Mouse (Mus musculus): Measurements from ENCODE around the gene Ccdc8. TPM values are rescaled to one million over a fixed set of nuclear protein-coding genes. Genes with fewer than 3 reads are reported as not detected.

The Ccdc8 gene
- polyA plus RNA-seq, 1 experiment = 21.0 TPM

DNA sequence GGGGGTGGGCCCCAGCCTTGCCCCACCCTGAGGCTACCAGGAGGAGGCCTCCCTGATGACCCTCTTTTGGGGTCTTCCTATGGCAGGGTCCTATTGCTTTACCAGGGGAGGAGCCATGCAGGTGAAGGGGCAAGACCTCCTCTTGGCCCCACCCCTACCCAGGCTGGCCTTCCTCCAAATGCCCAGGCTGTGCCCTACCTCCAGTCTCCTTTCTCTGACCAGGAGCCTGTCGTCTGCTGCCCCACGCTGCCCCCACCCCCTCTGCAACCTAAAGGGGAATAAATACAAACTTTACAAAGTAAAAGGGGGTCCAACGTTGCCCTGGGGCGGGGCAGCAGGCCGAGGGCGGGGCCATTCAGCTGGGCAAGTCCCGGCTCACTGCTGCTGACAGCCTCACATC is 12.2 kb downstream of the Ccdc8 start:
- no peaks in the 10 kb centered on the region for H3K79me2 ChIP-seq (ENCODE audit: control insufficient read depth, insufficient read depth)
- no peaks in the 10 kb centered on the region for H3K27me3 ChIP-seq (ENCODE audit: control insufficient read depth, insufficient read depth, insufficient read length)
- no peak overlapping the region for H3K4me3 ChIP-seq
- no peak overlapping the region for H3K4me2 ChIP-seq (ENCODE audit: low read depth)
- H3ac ChIP-seq (ENCODE audit: control insufficient read depth, insufficient read length) = no peak overlapping the region
- H3K36me3 ChIP-seq (ENCODE audit: control insufficient read depth, insufficient read depth) = peaks cover 7% of the 10 kb centered on the region
- TF ChIP-seq MYOD1 (IDR thresholded peaks at IDR 0.05; ENCODE audit: control insufficient read depth in 1 of 3, insufficient read length in 2 of 3, low read depth in 2 of 3) = no peak
- TF ChIP-seq REST (IDR thresholded peaks at IDR 0.05; ENCODE audit: insufficient read depth, insufficient read length) = no peak
- TF ChIP-seq SRF (IDR thresholded peaks at IDR 0.05; ENCODE audit: control insufficient read depth, insufficient read length, low read depth) = no peak
- TF ChIP-seq MYOG (IDR thresholded peaks at IDR 0.05; ENCODE audit: control insufficient read depth in 1 of 3, insufficient read depth in 1 of 3, insufficient read length in 2 of 3, low read depth in 2 of 3) = no peak
- no peak for TF ChIP-seq MAX (IDR thresholded peaks at IDR 0.05; ENCODE audit: low read depth)
- TF ChIP-seq TCF12 (IDR thresholded peaks at IDR 0.05; ENCODE audit: insufficient read depth, poor library complexity, severe bottlenecking) = no peak

DNA sequence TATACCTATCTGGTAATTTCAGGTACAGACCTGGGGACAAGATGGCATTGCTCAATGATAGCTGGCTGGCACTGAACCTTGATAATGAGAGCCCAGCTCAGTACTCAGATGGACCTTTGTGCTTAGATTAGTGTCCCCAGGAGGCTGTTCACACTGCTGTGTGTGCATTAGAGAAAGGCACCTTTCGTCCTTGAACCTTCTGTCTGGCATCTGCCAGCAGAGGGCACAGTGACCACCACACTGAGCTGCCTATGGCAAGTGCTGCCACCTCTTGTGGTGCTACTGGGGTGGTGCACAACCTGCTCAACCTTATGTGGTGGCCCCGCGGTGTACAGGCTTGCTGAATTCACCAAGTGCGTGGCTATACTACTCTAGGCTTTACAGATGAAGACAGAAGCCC is 14.8 kb downstream of the Ccdc8 start:
- no peak overlapping the region for H3K4me3 ChIP-seq

GRCm38 (mm10) chr7:17009326-17010009 is 17.0 kb downstream of the Ccdc8 start:
- H3K27me3 ChIP-seq (ENCODE audit: control insufficient read depth, insufficient read depth, insufficient read length) = no peaks in the 10 kb centered on the region
- no peaks in the 10 kb centered on the region for H3K79me2 ChIP-seq (ENCODE audit: control insufficient read depth, insufficient read depth)
- TF ChIP-seq SRF (IDR thresholded peaks at IDR 0.05; ENCODE audit: control insufficient read depth, insufficient read length, low read depth) (no peak), POLR2AphosphoS2 (IDR thresholded peaks at IDR 0.05; ENCODE audit: insufficient read length, low read depth) (no peak), USF1 (IDR thresholded peaks at IDR 0.05; ENCODE audit: low read depth) (no peak), TCF12 (IDR thresholded peaks at IDR 0.05; ENCODE audit: insufficient read depth, poor library complexity, severe bottlenecking) (no peak), MYOD1 (IDR thresholded peaks at IDR 0.05; ENCODE audit: control insufficient read depth in 1 of 3, insufficient read length in 2 of 3, low read depth in 2 of 3) (no peak), REST (IDR thresholded peaks at IDR 0.05; ENCODE audit: insufficient read depth, insufficient read length) (no peak), MYOG (IDR thresholded peaks at IDR 0.05; ENCODE audit: control insufficient read depth in 1 of 3, insufficient read depth in 1 of 3, insufficient read length in 2 of 3, low read depth in 2 of 3) (no peak)
- H3K4me2 ChIP-seq (ENCODE audit: low read depth) = no peak overlapping the region
- no peak overlapping the region for H3K4me3 ChIP-seq
- H3K36me3 ChIP-seq (ENCODE audit: control insufficient read depth, insufficient read depth) = peaks cover 21% of the 10 kb centered on the region
- no peak overlapping the region for H3ac ChIP-seq (ENCODE audit: control insufficient read depth, insufficient read length)

More for the DNA sequence above, 14.8 kb downstream of the Ccdc8 start:
- Histone ChIP-seq H3K4me2 (ENCODE audit: low read depth) (no peak overlapping the region), H3K27me3 (ENCODE audit: control insufficient read depth, insufficient read depth, insufficient read length) (no peaks in the 10 kb centered on the region), H3K79me2 (ENCODE audit: control insufficient read depth, insufficient read depth) (no peaks in the 10 kb centered on the region), H3K36me3 (ENCODE audit: control insufficient read depth, insufficient read depth) (peaks cover 21% of the 10 kb centered on the region), H3ac (ENCODE audit: control insufficient read depth, insufficient read length) (no peak overlapping the region)
- no peak for TF ChIP-seq MAX (IDR thresholded peaks at IDR 0.05; ENCODE audit: low read depth)
- TF ChIP-seq POLR2AphosphoS2 (IDR thresholded peaks at IDR 0.05; ENCODE audit: insufficient read length, low read depth) = no peak
- no peak for TF ChIP-seq MYOG (IDR thresholded peaks at IDR 0.05; ENCODE audit: control insufficient read depth in 1 of 3, insufficient read depth in 1 of 3, insufficient read length in 2 of 3, low read depth in 2 of 3)
- TF ChIP-seq TCF3 (IDR thresholded peaks at IDR 0.05; ENCODE audit: insufficient read length, low read depth) = no peak
- no peak for TF ChIP-seq E2F4 (IDR thresholded peaks at IDR 0.05; ENCODE audit: insufficient read depth)
- no peak for TF ChIP-seq USF1 (IDR thresholded peaks at IDR 0.05; ENCODE audit: low read depth)
- no peak for TF ChIP-seq MYOD1 (IDR thresholded peaks at IDR 0.05; ENCODE audit: control insufficient read depth in 1 of 3, insufficient read length in 2 of 3, low read depth in 2 of 3)
- TF ChIP-seq REST (IDR thresholded peaks at IDR 0.05; ENCODE audit: insufficient read depth, insufficient read length) = no peak
- no peak for TF ChIP-seq POLR2A (IDR thresholded peaks at IDR 0.05; ENCODE audit: insufficient read length, low read depth)

- Histone ChIP-seq H3K4me2 (ENCODE audit: low read depth) (no peak overlapping the region), H3K27me3 (ENCODE audit: control insufficient read depth, insufficient read depth, insufficient read length) (no peaks in the 10 kb centered on the region), H3ac (ENCODE audit: control insufficient read depth, insufficient read length) (no peak overlapping the region), H3K4me3 (no peak overlapping the region), H3K36me3 (ENCODE audit: control insufficient read depth, insufficient read depth) (peaks cover 25% of the 10 kb centered on the region), H3K79me2 (ENCODE audit: control insufficient read depth, insufficient read depth) (no peaks in the 10 kb centered on the region)
- TF ChIP-seq MYOD1 (IDR thresholded peaks at IDR 0.05; ENCODE audit: control insufficient read depth in 1 of 3, insufficient read length in 2 of 3, low read depth in 2 of 3) (no peak), E2F4 (IDR thresholded peaks at IDR 0.05; ENCODE audit: insufficient read depth) (no peak), MAX (IDR thresholded peaks at IDR 0.05; ENCODE audit: low read depth) (no peak), SRF (IDR thresholded peaks at IDR 0.05; ENCODE audit: control insufficient read depth, insufficient read length, low read depth) (no peak), CEBPB (IDR thresholded peaks at IDR 0.05; ENCODE audit: insufficient read depth, poor library complexity, severe bottlenecking) (no peak), USF1 (IDR thresholded peaks at IDR 0.05; ENCODE audit: low read depth) (no peak), TCF12 (IDR thresholded peaks at IDR 0.05; ENCODE audit: insufficient read depth, poor library complexity, severe bottlenecking) (no peak), MYOG (IDR thresholded peaks at IDR 0.05; ENCODE audit: control insufficient read depth in 1 of 3, insufficient read depth in 1 of 3, insufficient read length in 2 of 3, low read depth in 2 of 3) (no peak), POLR2AphosphoS2 (IDR thresholded peaks at IDR 0.05; ENCODE audit: insufficient read length, low read depth) (no peak), REST (IDR thresholded peaks at IDR 0.05; ENCODE audit: insufficient read depth, insufficient read length) (no peak)
These were observed 17.5 kb downstream of the Ccdc8 start for GRCm38 (mm10) chr7:17010010-17010347.

- no peak overlapping the region for H3ac ChIP-seq (ENCODE audit: control insufficient read depth, insufficient read length)
- H3K27me3 ChIP-seq (ENCODE audit: control insufficient read depth, insufficient read depth, insufficient read length) = no peaks in the 10 kb centered on the region
- no peak for TF ChIP-seq REST (IDR thresholded peaks at IDR 0.05; ENCODE audit: insufficient read depth, insufficient read length)
- TF ChIP-seq POLR2A (IDR thresholded peaks at IDR 0.05; ENCODE audit: insufficient read length, low read depth) = no peak
- no peak for TF ChIP-seq E2F4 (IDR thresholded peaks at IDR 0.05; ENCODE audit: insufficient read depth)
- TF ChIP-seq TCF12 (IDR thresholded peaks at IDR 0.05; ENCODE audit: insufficient read depth, poor library complexity, severe bottlenecking) = no peak
- no peak for TF ChIP-seq MYOD1 (IDR thresholded peaks at IDR 0.05; ENCODE audit: control insufficient read depth in 1 of 3, insufficient read length in 2 of 3, low read depth in 2 of 3)
- TF ChIP-seq CEBPB (IDR thresholded peaks at IDR 0.05; ENCODE audit: insufficient read depth, poor library complexity, severe bottlenecking) = no peak
- TF ChIP-seq SRF (IDR thresholded peaks at IDR 0.05; ENCODE audit: control insufficient read depth, insufficient read length, low read depth) = no peak
- TF ChIP-seq POLR2AphosphoS2 (IDR thresholded peaks at IDR 0.05; ENCODE audit: insufficient read length, low read depth) = no peak
- TF ChIP-seq TCF3 (IDR thresholded peaks at IDR 0.05; ENCODE audit: insufficient read length, low read depth) = no peak
- no peak for TF ChIP-seq USF1 (IDR thresholded peaks at IDR 0.05; ENCODE audit: low read depth)
- TF ChIP-seq MYOG (IDR thresholded peaks at IDR 0.05; ENCODE audit: control insufficient read depth in 1 of 3, insufficient read depth in 1 of 3, insufficient read length in 2 of 3, low read depth in 2 of 3) = no peak
- TF ChIP-seq MAX (IDR thresholded peaks at IDR 0.05; ENCODE audit: low read depth) = no peak
- H3K79me2 ChIP-seq (ENCODE audit: control insufficient read depth, insufficient read depth) = no peaks in the 10 kb centered on the region
- H3K4me2 ChIP-seq (ENCODE audit: low read depth) = no peak overlapping the region
- H3K4me3 ChIP-seq = no peak overlapping the region
- H3K36me3 ChIP-seq (ENCODE audit: control insufficient read depth, insufficient read depth) = peaks cover 28% of the 10 kb centered on the region
These were observed 19.5 kb downstream of the Ccdc8 start for GRCm38 (mm10) chr7:17011909-17012590.

All from myocyte (in vitro differentiated cells).